Mouse (Mus musculus): ENCODE results near the gene Htra3.

DNA sequence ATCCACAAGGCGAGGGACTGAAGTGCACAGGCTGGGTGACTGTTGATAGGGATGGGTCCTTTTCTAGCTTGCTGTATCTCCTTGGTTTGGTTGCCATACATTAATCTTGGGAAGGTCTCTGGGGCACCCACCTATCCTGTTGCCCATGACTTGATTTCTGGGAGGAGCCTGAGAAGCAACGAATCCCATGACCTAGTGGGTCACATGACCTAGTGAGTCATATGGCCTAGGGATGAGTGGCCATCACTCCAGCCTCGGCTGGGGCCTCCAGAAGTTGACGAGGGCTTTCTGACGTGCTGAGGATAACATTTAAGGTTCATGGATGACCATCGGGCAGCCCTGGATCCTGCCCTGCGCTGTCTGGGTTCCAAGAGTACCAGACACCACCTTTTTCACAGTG, 74.2 kb downstream of the Htra3 start:
- TF ChIP-seq POLR2A (IDR thresholded peaks at IDR 0.05; ENCODE audit: low read depth, low read length) (no peak), CTCF (IDR thresholded peaks at IDR 0.05; ENCODE audit: extremely low read depth, insufficient read depth, insufficient read length, insufficient replicate concordance) (no peak)

All from spleen, adult 2 months (tissue).